Mouse (Mus musculus) limb, embryonic 11.5 days (tissue): ENCODE measurements around the gene Rab8b. TPM values are rescaled to one million over a fixed set of nuclear protein-coding genes. Genes with fewer than 3 reads are reported as not detected.
"Not testable (repeated sequence)": the region's sequence is repeated elsewhere in the genome, so short reads cannot be mapped to it uniquely, and the experiment has no call there.

ENCODE experiments used
- ATAC-seq: fragments of 200-750 bp; cut with Nextera tagmentation; 2 replicates; pipeline ENCODE4 v1.8.0; 2017; ENCODE audit warnings: low read depth; ENCODE audit not compliant: insufficient number of reproducible peaks, low FRiP score, low TSS enrichment
- DNase-seq: peaks from one replicate; pipeline ENCODE4 v3.0.0-alpha.2; 2015; ENCODE audit warnings: low spot score
- H3K27ac ChIP-seq: fragments of 300-500 bp; sonication (generic); replicated peaks from 2 replicates; pipeline ENCODE4 v1.5.1; 2014; ENCODE audit warnings: low read depth, mild to moderate bottlenecking, low read length
- H3K27me3 ChIP-seq: fragments of 300-500 bp; sonication (generic); 2 replicates; pipeline ENCODE4 v1.6.1; 2014; ENCODE audit warnings: mild to moderate bottlenecking, low read length, mixed read lengths; ENCODE audit not compliant: control insufficient read depth, insufficient read depth
- H3K36me3 ChIP-seq: fragments of 300-500 bp; sonication (generic); 2 replicates; pipeline ENCODE4 v1.6.1; 2014; ENCODE audit warnings: mild to moderate bottlenecking, low read length, moderate library complexity, mixed read lengths; ENCODE audit not compliant: control insufficient read depth, insufficient read depth
- H3K4me1 ChIP-seq: fragments of 300-500 bp; sonication (generic); 2 replicates; pipeline ENCODE4 v1.6.1; 2014; ENCODE audit warnings: low read length, mixed read lengths; ENCODE audit not compliant: control insufficient read depth, insufficient read depth
- H3K4me2 ChIP-seq: fragments of 300-500 bp; sonication (generic); 2 replicates; pipeline ENCODE4 v1.6.1; 2014; ENCODE audit warnings: low read depth, mild to moderate bottlenecking, moderate library complexity; ENCODE audit not compliant: severe bottlenecking
- H3K4me3 ChIP-seq: fragments of 300-500 bp; sonication (generic); 2 replicates; pipeline ENCODE4 v1.5.1; 2014; ENCODE audit warnings: low read depth, low read length
- H3K9ac ChIP-seq: fragments of 300-500 bp; sonication (generic); 2 replicates; pipeline ENCODE4 v1.6.1; 2014; ENCODE audit warnings: mild to moderate bottlenecking, low read length
- H3K9me3 ChIP-seq: fragments of 300-500 bp; sonication (generic); 2 replicates; pipeline ENCODE4 v1.6.1; 2016; ENCODE audit warnings: low read length; ENCODE audit not compliant: control insufficient read depth
- WGBS: fragments of 180-500 bp; shearing (Covaris S2); extraction: QIAGEN DNeasy Blood & Tissue Kit; methylation state at CpG from one replicate; pipeline ENCODE4 v1.1.7; 2014; 5-methylcytosine and 5-hydroxymethylcytosine counted together
- polyA plus RNA-seq: library from polyadenylated mRNA; unstranded; fragments of >200 nt; fragmentation: Nextera tagmentation; extraction: Ambion mirVana; gene quantifications from 2 replicates; pipeline ENCODE4 v1.2.1, GENCODE M21; 2014

Rab8b gene
- polyA plus RNA-seq, 1 experiment from 2014 or later, result 15.2 TPM

GRCm38 (mm10) chr9:66914540-66914939 lies 4.9 kb downstream of the Rab8b start:
- Histone ChIP-seq H3K4me1 (no peaks in the 10 kb centered on the region), H3K27me3 (no peaks in the 10 kb centered on the region), H3K36me3 (peaks cover 2% of the 10 kb centered on the region), H3K9me3 (no peaks in the 10 kb centered on the region), H3K9ac (no peak overlapping the region), H3K4me3 (no peak overlapping the region), H3K4me2 (no peak overlapping the region), H3K27ac (no peak overlapping the region)
- no peak for ATAC-seq
- no peak for DNase-seq
- WGBS, result 94% methylated on average over 3 of the region's 3 CpGs

- DNase-seq, ATAC-seq, H3K36me3 ChIP-seq, H3K4me1 ChIP-seq, H3K9me3 ChIP-seq, H3K27me3 ChIP-seq, H3K27ac ChIP-seq, H3K4me2 ChIP-seq, H3K4me3 ChIP-seq, H3K9ac ChIP-seq: not testable (repeated sequence)
- 87% methylated on average over 5 of the region's 5 CpGs for WGBS
Observed at GRCm38 (mm10) chr9:66913254-66913934, 6.1 kb downstream of the Rab8b start.

- Histone ChIP-seq H3K4me2 (no peak overlapping the region), H3K4me3 (no peak overlapping the region), H3K27me3 (no peaks in the 10 kb centered on the region), H3K36me3 (peaks cover 2% of the 10 kb centered on the region), H3K27ac (no peak overlapping the region), H3K9ac (no peak overlapping the region), H3K9me3 (no peaks in the 10 kb centered on the region), H3K4me1 (no peaks in the 10 kb centered on the region)
- no peak for ATAC-seq
- DNase-seq, result no peak
Observed at GRCm38 (mm10) chr9:66912304-66912703, 7.2 kb downstream of the Rab8b start.

GRCm38 (mm10) chr9:66910677-66911076 lies 8.8 kb downstream of the Rab8b start:
- Histone ChIP-seq H3K36me3 (peaks cover 2% of the 10 kb centered on the region), H3K9me3 (no peaks in the 10 kb centered on the region), H3K27ac (no peak overlapping the region), H3K9ac (no peak overlapping the region), H3K4me1 (peaks cover 7% of the 10 kb centered on the region; the same call in 1 of the 2 replicates), H3K27me3 (no peaks in the 10 kb centered on the region), H3K4me2 (no peak overlapping the region), H3K4me3 (no peak overlapping the region)
- no peak for DNase-seq
- 91% methylated on average over 5 of the region's 5 CpGs for WGBS
- no peak for ATAC-seq

GRCm38 (mm10) chr9:66909922-66910321 lies 9.6 kb downstream of the Rab8b start:
- ATAC-seq (no peak), DNase-seq (no peak)
- Histone ChIP-seq H3K36me3 (peaks cover 1% of the 10 kb centered on the region), H3K4me2 (no peak overlapping the region), H3K27me3 (no peaks in the 10 kb centered on the region), H3K9ac (no peak overlapping the region), H3K4me1 (peaks cover 8% of the 10 kb centered on the region; the same call in 1 of the 2 replicates), H3K27ac (no peak overlapping the region), H3K4me3 (no peak overlapping the region), H3K9me3 (no peaks in the 10 kb centered on the region)
- 89% methylated on average over 7 of the region's 7 CpGs for WGBS

- H3K4me1 ChIP-seq, result peaks cover 8% of the 10 kb centered on the region; the same call in 1 of the 2 replicates
- H3K4me2 ChIP-seq, result no peak overlapping the region
- H3K4me3 ChIP-seq, result no peak overlapping the region
- ATAC-seq (no peak), DNase-seq (no peak)
- no peaks in the 10 kb centered on the region for H3K9me3 ChIP-seq
- no peak overlapping the region for H3K9ac ChIP-seq
- H3K27ac ChIP-seq, result no peak overlapping the region
- no peaks in the 10 kb centered on the region; the same call in 1 of the 2 replicates for H3K36me3 ChIP-seq
- no peaks in the 10 kb centered on the region for H3K27me3 ChIP-seq
- WGBS, result 88% methylated on average over 5 of the region's 5 CpGs
Observed at GRCm38 (mm10) chr9:66907746-66908397, 11.6 kb downstream of the Rab8b start.

- 91% methylated on average over 8 of the region's 8 CpGs for WGBS
- no peak overlapping the region for H3K9ac ChIP-seq
- H3K9me3 ChIP-seq, result no peaks in the 10 kb centered on the region
- H3K4me2 ChIP-seq, result no peak overlapping the region
- no peak for ATAC-seq
- H3K27ac ChIP-seq, result no peak overlapping the region
- H3K4me3 ChIP-seq, result no peak overlapping the region
- H3K27me3 ChIP-seq, result no peaks in the 10 kb centered on the region
- H3K4me1 ChIP-seq, result peaks cover 8% of the 10 kb centered on the region; the same call in 1 of the 2 replicates
- no peak for DNase-seq
- no peaks in the 10 kb centered on the region; the same call in 1 of the 2 replicates for H3K36me3 ChIP-seq
Observed at GRCm38 (mm10) chr9:66907126-66907525, 12.4 kb downstream of the Rab8b start.

- Histone ChIP-seq H3K4me3 (no peak overlapping the region), H3K4me2 (no peak overlapping the region), H3K27me3 (no peaks in the 10 kb centered on the region), H3K9ac (no peak overlapping the region), H3K9me3 (no peaks in the 10 kb centered on the region), H3K4me1 (peaks cover 8% of the 10 kb centered on the region; the same call in 1 of the 2 replicates), H3K36me3 (no peaks in the 10 kb centered on the region; the same call in 1 of the 2 replicates), H3K27ac (no peak overlapping the region)
- DNase-seq (no peak), ATAC-seq (no peak)
- WGBS, result 81% methylated on average over 9 of the region's 9 CpGs
Observed at GRCm38 (mm10) chr9:66905990-66906389, 13.5 kb downstream of the Rab8b start.
